Mouse (Mus musculus) MEL (cell line): ENCODE measurements around the gene Igsf21.

Experiments used
- HCFC1 ChIP-seq: IDR thresholded peaks from 2 replicates; pipeline ENCODE4 v1.6.1; 2012; ENCODE audit warnings: low read depth, mild to moderate bottlenecking, inconsistent platforms, low read length, improper control_type of control experiment, moderate library complexity
- JUND ChIP-seq: IDR thresholded peaks from 2 replicates; pipeline ENCODE4 v1.6.1; 2011; ENCODE audit warnings: low read depth, mild to moderate bottlenecking, improper control_type of control experiment, low read length

- no peak for TF ChIP-seq HCFC1
- TF ChIP-seq JUND: no peak
Observed at GRCm38 (mm10) chr4:140218853-140219852, 27.4 kb downstream of the Igsf21 start.
